Mouse (Mus musculus): ENCODE data around the gene Pus7l.
"Not testable (repeated sequence)": the region's sequence is repeated elsewhere in the genome, so short reads cannot be mapped to it uniquely, and the experiment has no call there.

The Pus7l gene

GRCm38 (mm10) chr15:94542567-94543408 is 559 bp downstream of the Pus7l start:
- no peak for DNase-seq

GRCm38 (mm10) chr15:94539296-94539695 is 4.1 kb downstream of the Pus7l start:
- DNase-seq, result no peak

GRCm38 (mm10) chr15:94535521-94535920 is 7.8 kb downstream of the Pus7l start:
- no peak for DNase-seq

- no peak for DNase-seq
Measured at GRCm38 (mm10) chr15:94532956-94533355, 10.4 kb downstream of the Pus7l start.

GRCm38 (mm10) chr15:94532306-94532705 is 11.0 kb downstream of the Pus7l start:
- DNase-seq, result no peak

- DNase-seq, result no peak
Measured at GRCm38 (mm10) chr15:94530519-94530918, 12.8 kb downstream of the Pus7l start.

- DNase-seq, result no peak
Measured at GRCm38 (mm10) chr15:94524956-94525355, 18.4 kb downstream of the Pus7l start.

GRCm38 (mm10) chr15:94523251-94523650 is 20.1 kb downstream of the Pus7l start:
- DNase-seq, result no peak

- DNase-seq, result no peak
Measured at GRCm38 (mm10) chr15:94520959-94521358, 22.4 kb downstream of the Pus7l start.

- no peak for DNase-seq
Measured at GRCm38 (mm10) chr15:94520205-94520900, 23.0 kb downstream of the Pus7l start.

- DNase-seq, result no peak
Measured at GRCm38 (mm10) chr15:94517913-94518491, 25.3 kb downstream of the Pus7l start.

- no peak for DNase-seq
Measured at GRCm38 (mm10) chr15:94503451-94504215, 39.7 kb downstream of the Pus7l start.

- no peak for DNase-seq
Measured at GRCm38 (mm10) chr15:94499260-94499659, 44.1 kb downstream of the Pus7l start.

- no peak for DNase-seq
Measured at GRCm38 (mm10) chr15:94495936-94496335, 47.4 kb downstream of the Pus7l start.

- DNase-seq, result no peak
Measured at GRCm38 (mm10) chr15:94494445-94494844, 48.9 kb downstream of the Pus7l start.

GRCm38 (mm10) chr15:94489433-94489832 is 53.9 kb downstream of the Pus7l start:
- DNase-seq, result no peak

GRCm38 (mm10) chr15:94488028-94488427 is 55.3 kb downstream of the Pus7l start:
- DNase-seq, result not testable (repeated sequence)

GRCm38 (mm10) chr15:94482555-94482954 is 60.8 kb downstream of the Pus7l start:
- DNase-seq, result no peak

- DNase-seq, result no peak
Measured at GRCm38 (mm10) chr15:94480792-94481191, 62.6 kb downstream of the Pus7l start.

- DNase-seq, result no peak
Measured at GRCm38 (mm10) chr15:94480248-94480647, 63.1 kb downstream of the Pus7l start.

- DNase-seq, result no peak
Measured at GRCm38 (mm10) chr15:94479513-94480136, 63.7 kb downstream of the Pus7l start.

- no peak for DNase-seq
Measured at GRCm38 (mm10) chr15:94478706-94479105, 64.6 kb downstream of the Pus7l start.
